Mouse (Mus musculus) kidney, postnatal 0 days (tissue): Measurements from ENCODE around the gene Crocc. TPM values are rescaled to one million over a fixed set of nuclear protein-coding genes. Genes with fewer than 3 reads are reported as not detected.

ENCODE experiments used
- ATAC-seq: fragments of 200-750 bp; cut with Nextera tagmentation; replicated peaks from 2 replicates; pipeline ENCODE4 v1.8.0; 2017; ENCODE audit warnings: low read depth, moderate number of reproducible peaks, moderate TSS enrichment, moderate library complexity; ENCODE audit not compliant: low FRiP score
- DNase-seq: peaks from one replicate; pipeline ENCODE4 v3.0.0-alpha.2; 2016; ENCODE audit warnings: low spot score
- H3K27ac ChIP-seq: fragments of 300-500 bp; sonication (generic); 2 replicates; pipeline ENCODE4 v1.5.1; 2014; ENCODE audit warnings: mild to moderate bottlenecking
- H3K27me3 ChIP-seq: fragments of 300-500 bp; sonication (generic); 2 replicates; pipeline ENCODE4 v1.6.1; 2014; ENCODE audit warnings: low read length, mixed read lengths; ENCODE audit not compliant: insufficient read depth
- H3K36me3 ChIP-seq: fragments of 300-500 bp; sonication (generic); 2 replicates; pipeline ENCODE4 v1.6.1; 2014; ENCODE audit warnings: low read length, mixed read lengths; ENCODE audit not compliant: insufficient read depth
- H3K4me1 ChIP-seq: fragments of 300-500 bp; sonication (generic); replicated peaks from 2 replicates; pipeline ENCODE4 v1.6.1; 2014; ENCODE audit warnings: antibody characterized with exemption, low read length, mixed read lengths; ENCODE audit not compliant: insufficient read depth
- H3K4me2 ChIP-seq: fragments of 300-500 bp; sonication (generic); 2 replicates; pipeline ENCODE4 v1.6.1; 2014; ENCODE audit warnings: mild to moderate bottlenecking, low read length, moderate library complexity, mixed read lengths
- H3K4me3 ChIP-seq: fragments of 300-500 bp; sonication (generic); replicated peaks from 2 replicates; pipeline ENCODE4 v1.5.1; 2014; ENCODE audit warnings: low read depth, low read length
- H3K9ac ChIP-seq: fragments of 300-500 bp; sonication (generic); 2 replicates; pipeline ENCODE4 v1.6.1; 2014; ENCODE audit warnings: low read depth, low read length
- H3K9me3 ChIP-seq: fragments of 300-500 bp; sonication (generic); replicated peaks from 2 replicates; pipeline ENCODE4 v1.6.1; 2016; ENCODE audit warnings: low read length, inconsistent platforms, mixed read lengths
- CTCF ChIP-seq: IDR thresholded peaks from 2 replicates; pipeline ENCODE4 v1.5.1; 2016; ENCODE audit warnings: antibody characterized with exemption, low read depth, mild to moderate bottlenecking, moderate library complexity
- WGBS: fragments of 180-500 bp; shearing (Covaris S2); extraction: QIAGEN DNeasy Blood & Tissue Kit; methylation state at CpG from one replicate; pipeline ENCODE4 v1.1.7; 2014; 5-methylcytosine and 5-hydroxymethylcytosine counted together
- polyA plus RNA-seq: library from polyadenylated mRNA; unstranded; fragments of >200 nt; fragmentation: Nextera tagmentation; extraction: Ambion mirVana; gene quantifications from 2 replicates; pipeline ENCODE4 v1.2.1, GENCODE M21; 2015

Crocc gene
- polyA plus RNA-seq: 5.9 and 7.8 TPM in 2 replicates

- Histone ChIP-seq H3K4me3 (peak within 1 kb of the TSS; percentile 62), H3K9me3 (no peaks in the 10 kb centered on the region), H3K4me1 (peaks cover 17% of the 10 kb centered on the region), H3K4me2 (peak within 1 kb of the TSS; percentile 83), H3K27ac (peak within 1 kb of the TSS; percentile 92), H3K9ac (peak within 1 kb of the TSS; percentile 81), H3K36me3 (0 out of 2 replicates have a peak, but pooled peaks cover 8% of the 10 kb centered on the region), H3K27me3 (no peaks in the 10 kb centered on the region)
- TF ChIP-seq CTCF: peak; percentile 99
- DNase-seq (peak; percentile 99), ATAC-seq (peak; percentile 95)
- under 1% methylated on average over 77 of the region's 77 CpGs for WGBS
These were observed at the start of gene Crocc for GRCm38 (mm10) chr4:141060426-141061301. Gene Crocc (minus strand): TSS chr4:141060550.

GRCm38 (mm10) chr4:141108196-141108732 lies 47.9 kb upstream of the Crocc start:
- peak; percentile 67 for DNase-seq
- H3K4me3 ChIP-seq: no peak overlapping the region
- H3K9ac ChIP-seq: no peak overlapping the region
- no peaks in the 10 kb centered on the region for H3K4me1 ChIP-seq
- no peak overlapping the region for H3K4me2 ChIP-seq
- ATAC-seq: no peak
- no peak for TF ChIP-seq CTCF
- no peaks in the 10 kb centered on the region for H3K9me3 ChIP-seq
- H3K27me3 ChIP-seq: no peaks in the 10 kb centered on the region
- 0 out of 2 replicates have a peak, but pooled peaks cover 15% of the 10 kb centered on the region for H3K36me3 ChIP-seq
- no peak overlapping the region for H3K27ac ChIP-seq
- 33% methylated on average over 10 of the region's 10 CpGs for WGBS

- Histone ChIP-seq H3K4me2 (no peak overlapping the region), H3K4me3 (no peak overlapping the region), H3K27ac (no peak overlapping the region), H3K27me3 (no peaks in the 10 kb centered on the region), H3K4me1 (no peaks in the 10 kb centered on the region), H3K9ac (no peak overlapping the region), H3K9me3 (no peaks in the 10 kb centered on the region), H3K36me3 (0 out of 2 replicates have a peak, but pooled peaks cover 6% of the 10 kb centered on the region)
- ATAC-seq: no peak
- DNase-seq: no peak
- 69% methylated on average over 16 of the region's 16 CpGs for WGBS
- no peak for TF ChIP-seq CTCF
These were observed 46.3 kb upstream of the Crocc start for GRCm38 (mm10) chr4:141106526-141107183.

GRCm38 (mm10) chr4:141101855-141102254 lies 41.5 kb upstream of the Crocc start:
- Histone ChIP-seq H3K4me2 (no peak overlapping the region), H3K4me3 (no peak overlapping the region), H3K9ac (no peak overlapping the region), H3K4me1 (no peaks in the 10 kb centered on the region), H3K9me3 (no peaks in the 10 kb centered on the region), H3K27ac (no peak overlapping the region), H3K36me3 (no peaks in the 10 kb centered on the region), H3K27me3 (no peaks in the 10 kb centered on the region)
- DNase-seq (peak; percentile 43), ATAC-seq (no peak)
- peak; percentile 69 for TF ChIP-seq CTCF
- WGBS: 71% methylated on average over 6 of the region's 6 CpGs

- 92% methylated on average over 9 of the region's 9 CpGs for WGBS
These were observed 40.9 kb upstream of the Crocc start for GRCm38 (mm10) chr4:141101291-141101690.

GRCm38 (mm10) chr4:141099956-141100355 lies 39.6 kb upstream of the Crocc start:
- no peak overlapping the region for H3K9ac ChIP-seq
- no peaks in the 10 kb centered on the region for H3K36me3 ChIP-seq
- no peak overlapping the region for H3K4me2 ChIP-seq
- no peaks in the 10 kb centered on the region for H3K27me3 ChIP-seq
- H3K9me3 ChIP-seq: no peaks in the 10 kb centered on the region
- no peak overlapping the region for H3K4me3 ChIP-seq
- no peak for TF ChIP-seq CTCF
- H3K27ac ChIP-seq: no peak overlapping the region
- no peaks in the 10 kb centered on the region for H3K4me1 ChIP-seq
- WGBS: 77% methylated on average over 5 of the region's 5 CpGs
- ATAC-seq: no peak
- no peak for DNase-seq

More at GRCm38 (mm10) chr4:141101291-141101690, 40.9 kb upstream of the Crocc start:
- H3K4me2 ChIP-seq: no peak overlapping the region
- H3K4me3 ChIP-seq: no peak overlapping the region
- DNase-seq (no peak), ATAC-seq (no peak)
- H3K9ac ChIP-seq: no peak overlapping the region
- no peak for TF ChIP-seq CTCF
- no peak overlapping the region for H3K27ac ChIP-seq
- H3K27me3 ChIP-seq: no peaks in the 10 kb centered on the region
- no peaks in the 10 kb centered on the region for H3K9me3 ChIP-seq
- no peaks in the 10 kb centered on the region for H3K4me1 ChIP-seq
- no peaks in the 10 kb centered on the region for H3K36me3 ChIP-seq
